Mouse (Mus musculus): ENCODE measurements around the gene Akna. TPM values are rescaled to one million over a fixed set of nuclear protein-coding genes. Genes with fewer than 3 reads are reported as not detected.
"Not testable (repeated sequence)": the region's sequence is repeated elsewhere in the genome, so short reads cannot be mapped to it uniquely, and the experiment has no call there.

Akna gene
- polyA plus RNA-seq, 1 experiment from 2014 or later: 4.6 TPM

DNA sequence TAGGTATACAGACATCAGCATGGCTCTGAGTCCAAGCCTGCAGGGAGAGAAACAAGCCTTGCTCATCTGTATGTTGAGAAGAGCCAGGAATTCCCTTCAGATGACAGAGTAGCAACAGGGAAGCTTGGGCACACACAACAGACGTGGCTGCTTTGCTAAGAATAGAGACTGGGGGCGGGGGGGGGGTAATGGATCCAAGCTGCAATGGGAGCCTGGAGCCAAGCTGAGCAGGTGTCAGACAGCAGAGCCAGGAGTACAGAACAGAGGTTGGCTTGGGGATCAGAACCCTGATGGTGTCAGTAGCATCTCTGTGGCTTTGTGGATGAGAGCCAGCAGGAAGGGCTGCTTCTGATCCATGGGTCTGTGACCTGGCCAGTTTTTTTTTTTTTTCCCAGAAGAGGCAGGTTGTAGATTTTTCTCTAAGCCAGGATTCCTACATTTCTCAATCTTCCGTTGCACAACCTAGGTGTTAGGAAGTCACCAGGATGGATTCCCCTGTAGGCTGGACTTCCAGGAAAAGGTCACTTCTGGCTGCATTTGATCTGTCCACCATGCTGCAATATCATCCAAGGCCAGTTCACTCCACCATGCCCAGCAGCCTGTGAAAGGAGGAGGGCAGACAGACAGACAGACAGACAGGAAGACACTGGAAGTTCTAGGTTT is 64.6 kb downstream of the Akna start:
- no peaks in the 10 kb centered on the region for H3K4me1 ChIP-seq (ENCODE audit: control insufficient read depth, insufficient read depth, low read depth, low read length)
- no peak overlapping the region for H3K9ac ChIP-seq (ENCODE audit: low read depth, low read length)
- H3K4me2 ChIP-seq (ENCODE audit: low read length): no peak overlapping the region
- no peaks in the 10 kb centered on the region for H3K9me3 ChIP-seq (ENCODE audit: control insufficient read depth, low read length)
- WGBS: 61% methylated on average over 3 of the region's 3 CpGs
- peak; percentile 78 for ATAC-seq
- no peaks in the 10 kb centered on the region for H3K27me3 ChIP-seq (replicated peaks; ENCODE audit: control insufficient read depth, insufficient read depth, low read length)
- H3K4me3 ChIP-seq (ENCODE audit: low read length): no peak overlapping the region
- H3K36me3 ChIP-seq (ENCODE audit: control insufficient read depth, insufficient read depth, low read length): no peaks in the 10 kb centered on the region
- H3K27ac ChIP-seq (ENCODE audit: low read depth, low read length): no peak overlapping the region

- WGBS: 89% methylated on average over 4 of the region's 4 CpGs
- Histone ChIP-seq H3K27me3 (replicated peaks; ENCODE audit: control insufficient read depth, insufficient read depth, low read length) (no peaks in the 10 kb centered on the region), H3K4me2 (ENCODE audit: low read length) (no peak overlapping the region), H3K27ac (ENCODE audit: low read depth, low read length) (no peak overlapping the region), H3K4me1 (ENCODE audit: control insufficient read depth, insufficient read depth, low read depth, low read length) (no peaks in the 10 kb centered on the region), H3K36me3 (ENCODE audit: control insufficient read depth, insufficient read depth, low read length) (no peaks in the 10 kb centered on the region), H3K4me3 (ENCODE audit: low read length) (no peak overlapping the region), H3K9ac (ENCODE audit: low read depth, low read length) (no peak overlapping the region), H3K9me3 (ENCODE audit: control insufficient read depth, low read length) (no peaks in the 10 kb centered on the region)
- ATAC-seq: no peak
Observed at GRCm38 (mm10) chr4:63333403-63333802, 69.8 kb downstream of the Akna start.

GRCm38 (mm10) chr4:63323275-63323815 is 79.8 kb downstream of the Akna start:
- 91% methylated on average over 8 of the region's 8 CpGs for WGBS
- ATAC-seq: no peak
- no peaks in the 10 kb centered on the region for H3K4me1 ChIP-seq (ENCODE audit: control insufficient read depth, insufficient read depth, low read depth, low read length)
- H3K4me3 ChIP-seq (ENCODE audit: low read length): no peak overlapping the region
- H3K27me3 ChIP-seq (replicated peaks; ENCODE audit: control insufficient read depth, insufficient read depth, low read length): no peaks in the 10 kb centered on the region
- H3K9me3 ChIP-seq (ENCODE audit: control insufficient read depth, low read length): peaks cover 3% of the 10 kb centered on the region
- H3K36me3 ChIP-seq (ENCODE audit: control insufficient read depth, insufficient read depth, low read length): peaks cover 2% of the 10 kb centered on the region; the same call in 1 of the 2 replicates
- H3K4me2 ChIP-seq (ENCODE audit: low read length): no peak overlapping the region
- H3K27ac ChIP-seq (ENCODE audit: low read depth, low read length): no peak overlapping the region
- H3K9ac ChIP-seq (ENCODE audit: low read depth, low read length): no peak overlapping the region

DNA sequence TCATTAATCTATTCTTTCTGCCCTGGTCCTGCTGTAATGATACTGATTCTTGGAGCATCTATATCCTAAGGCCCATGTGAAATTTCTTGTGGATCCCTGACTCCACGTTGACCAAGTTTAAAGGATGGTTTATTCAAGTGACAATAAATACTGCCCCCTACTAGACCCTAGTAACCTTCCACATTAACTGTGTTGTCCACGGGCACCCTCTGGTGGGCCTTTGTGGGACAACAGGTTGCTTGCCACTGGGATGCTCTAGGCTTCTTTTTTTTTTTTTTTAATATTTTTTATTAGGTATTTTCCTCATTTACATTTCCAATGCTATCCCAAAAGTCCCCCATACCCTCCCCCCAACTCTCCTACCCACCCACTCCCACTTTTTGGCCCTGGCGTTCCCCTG is 83.6 kb downstream of the Akna start:
- not testable (repeated sequence) for H3K36me3 ChIP-seq (ENCODE audit: control insufficient read depth, insufficient read depth, low read length); H3K27me3 ChIP-seq (replicated peaks; ENCODE audit: control insufficient read depth, insufficient read depth, low read length); H3K9ac ChIP-seq (ENCODE audit: low read depth, low read length); ATAC-seq; H3K27ac ChIP-seq (ENCODE audit: low read depth, low read length); H3K4me2 ChIP-seq (ENCODE audit: low read length); H3K9me3 ChIP-seq (ENCODE audit: control insufficient read depth, low read length); H3K4me1 ChIP-seq (ENCODE audit: control insufficient read depth, insufficient read depth, low read depth, low read length); H3K4me3 ChIP-seq (ENCODE audit: low read length)
- 30% methylated on average over 3 of the region's 3 CpGs for WGBS

Other genes starting within 250 kb of the Akna start
- 0.29 TPM in 1 of 2 replicates, not detected in the other for gene Ambp, start 248.6 kb downstream of the Akna start, polyA plus RNA-seq (2015; fragmentation: Nextera tagmentation; extraction: Ambion mirVana)
- gene Kif12, start 231.2 kb downstream of the Akna start, polyA plus RNA-seq (2015; fragmentation: Nextera tagmentation; extraction: Ambion mirVana): not detected in 2 replicates
- gene Col27a1, start 189.3 kb downstream of the Akna start, polyA plus RNA-seq (2015; fragmentation: Nextera tagmentation; extraction: Ambion mirVana): 2.7 and 3.1 TPM in 2 replicates
- not detected in 2 replicates for gene Orm1, start 58.8 kb downstream of the Akna start, polyA plus RNA-seq (2015; fragmentation: Nextera tagmentation; extraction: Ambion mirVana)
- gene Orm3, start 47.2 kb downstream of the Akna start, polyA plus RNA-seq (2015; fragmentation: Nextera tagmentation; extraction: Ambion mirVana): not detected in 2 replicates
- not detected in 2 replicates for gene Orm2, start 40.9 kb downstream of the Akna start, polyA plus RNA-seq (2015; fragmentation: Nextera tagmentation; extraction: Ambion mirVana)
- gene Whrn, start 92.6 kb upstream of the Akna start, polyA plus RNA-seq (2015; fragmentation: Nextera tagmentation; extraction: Ambion mirVana): 5.0 and 5.4 TPM in 2 replicates
- 389 and 410 TPM in 2 replicates for gene Atp6v1g1, start 141.4 kb upstream of the Akna start, polyA plus RNA-seq (2015; fragmentation: Nextera tagmentation; extraction: Ambion mirVana)
- gene Tmem268, start 155.4 kb upstream of the Akna start, polyA plus RNA-seq (2015; fragmentation: Nextera tagmentation; extraction: Ambion mirVana): 3.8 and 5.1 TPM in 2 replicates
- gene Gm11213, start 201.9 kb upstream of the Akna start, polyA plus RNA-seq (2015; fragmentation: Nextera tagmentation; extraction: Ambion mirVana): not detected in 2 replicates
- not detected in 2 replicates for gene Tex48, start 219.1 kb upstream of the Akna start, polyA plus RNA-seq (2015; fragmentation: Nextera tagmentation; extraction: Ambion mirVana)

All from hindbrain, embryonic 16.5 days (tissue).